Mouse (Mus musculus): ENCODE data around the gene Ubb. TPM values are rescaled to one million over a fixed set of nuclear protein-coding genes. Genes with fewer than 3 reads are reported as not detected.

Ubb gene
- polyA plus RNA-seq (2014; fragmentation: Illumina TruSeq; extraction: RNeasy Lipid Tissue Mini Kit (QIAGEN cat#74804); ENCODE audit: low read depth, low replicate concordance), result 1,871 TPM

DNA sequence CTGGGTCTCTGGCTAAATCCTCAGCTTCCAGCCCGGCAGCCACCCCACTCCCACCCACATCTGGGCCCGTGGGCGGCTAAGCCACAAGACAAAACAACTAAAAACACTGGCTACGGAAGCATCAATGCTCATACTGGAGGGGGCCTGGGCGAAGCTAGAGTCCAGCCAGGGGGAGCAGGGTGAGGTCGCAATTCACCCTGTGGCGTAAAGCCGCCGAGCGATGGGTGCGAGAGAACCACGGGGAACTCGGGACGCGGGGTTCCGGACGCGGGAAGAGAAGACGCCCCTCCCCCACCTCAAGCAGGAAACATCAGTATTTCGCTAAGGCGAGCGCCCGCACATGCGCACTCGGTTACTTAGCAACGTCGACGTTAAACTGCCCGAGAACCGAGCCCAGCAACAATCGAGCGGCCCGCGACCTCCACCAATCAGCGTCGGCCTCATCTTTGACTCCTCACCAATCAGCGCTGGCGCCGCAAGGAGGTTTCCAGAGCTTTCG lies at the start of gene Ubb:
TSS of gene Ubb (plus strand) at position 445 of the 499 bp plus-strand sequence.

DNA sequence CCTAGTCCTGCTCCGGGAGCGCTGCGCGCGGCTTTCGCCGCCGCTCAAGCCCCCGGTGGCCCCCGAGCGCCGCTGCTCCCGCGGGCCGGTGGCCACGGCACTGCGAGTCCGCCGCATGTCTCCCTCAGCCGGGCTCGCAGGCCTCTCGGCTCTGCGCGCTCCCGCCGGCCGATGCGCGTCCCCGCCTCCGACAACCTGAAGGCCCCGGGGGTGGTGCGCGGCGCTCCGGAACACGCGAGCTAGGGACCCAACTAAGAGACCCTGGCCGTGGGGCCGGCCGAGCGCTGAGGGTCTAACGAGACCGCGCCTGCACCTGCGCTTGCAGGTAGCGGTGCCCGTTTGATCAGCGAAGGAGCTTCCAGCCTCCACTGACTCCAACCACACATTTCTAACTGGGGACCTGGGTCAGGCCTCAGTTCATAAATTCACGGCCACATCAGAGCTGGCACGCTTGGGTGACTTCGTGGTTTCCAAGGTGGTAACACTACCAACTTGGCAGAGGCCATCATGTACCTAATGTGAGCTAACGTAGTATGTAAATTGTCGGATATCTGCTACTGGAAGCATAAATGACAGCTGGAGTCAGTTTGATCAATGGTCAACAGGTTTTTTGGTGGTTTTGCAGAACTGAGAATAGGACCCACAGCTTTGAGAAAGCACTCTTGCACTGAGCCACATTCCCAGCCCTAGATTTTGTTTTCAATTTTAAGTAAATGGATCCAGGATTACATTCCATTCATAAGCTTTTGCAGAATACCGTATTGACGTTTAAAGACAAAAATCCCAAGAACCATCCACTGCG lies 11.7 kb upstream of the Ubb start, which contains the start of gene Cenpv:
TSS of gene Cenpv (minus strand) at position 173 of the 802 bp plus-strand sequence.

DNA sequence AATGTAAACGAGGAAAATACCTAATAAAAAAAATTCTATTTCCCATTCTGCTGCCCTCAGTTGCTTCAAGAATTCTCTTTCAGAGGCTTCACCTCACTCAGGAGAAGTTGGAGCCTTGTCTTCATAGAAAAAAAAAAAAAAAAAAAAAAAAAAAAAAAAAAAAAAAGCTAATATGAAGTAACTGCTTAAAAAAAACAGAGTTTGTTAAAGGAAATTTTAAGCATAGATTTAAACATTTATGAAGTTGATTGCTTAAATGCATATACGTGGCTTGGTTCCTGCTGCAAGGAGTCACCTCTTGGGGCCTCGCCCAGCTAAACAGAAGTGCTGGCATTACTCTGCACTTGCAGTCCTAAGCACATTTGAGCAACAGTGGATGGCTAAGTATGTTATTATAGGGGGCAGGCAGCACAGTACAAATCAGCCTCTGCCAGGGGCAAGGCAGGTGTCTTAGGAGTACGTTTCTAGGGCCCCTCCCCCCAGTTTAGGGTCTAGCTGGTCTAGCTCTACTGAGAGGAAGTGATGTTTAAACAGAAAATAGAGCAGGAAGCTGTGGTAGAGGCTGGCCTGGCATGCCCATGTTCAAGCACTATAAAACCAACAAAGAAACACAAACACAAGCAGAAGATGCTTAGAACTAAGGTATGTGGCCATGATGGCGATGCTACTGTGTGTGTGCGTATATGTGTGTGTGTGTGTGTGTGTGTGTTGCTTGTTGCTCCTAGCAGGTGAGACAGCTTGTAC lies 23.2 kb downstream of the Ubb start, which contains the start of gene Trpv2:
TSS of gene Trpv2 (plus strand) at position 528 of the 744 bp plus-strand sequence.

Other genes with a start within 250 kb of the Ubb start
- gene Pigl, start 92.7 kb upstream of the Ubb start, polyA plus RNA-seq (2014; fragmentation: Illumina TruSeq; extraction: RNeasy Lipid Tissue Mini Kit (QIAGEN cat#74804); ENCODE audit: low read depth, low replicate concordance), result 11.2 TPM
- 102 TPM for gene Ncor1, start 92.6 kb upstream of the Ubb start, polyA plus RNA-seq (2014; fragmentation: Illumina TruSeq; extraction: RNeasy Lipid Tissue Mini Kit (QIAGEN cat#74804); ENCODE audit: low read depth, low replicate concordance)
- gene Cenpv, start 11.9 kb upstream of the Ubb start, polyA plus RNA-seq (2014; fragmentation: Illumina TruSeq; extraction: RNeasy Lipid Tissue Mini Kit (QIAGEN cat#74804); ENCODE audit: low read depth, low replicate concordance), result 33.3 TPM
- gene Trpv2, start 23.3 kb downstream of the Ubb start, polyA plus RNA-seq (2014; fragmentation: Illumina TruSeq; extraction: RNeasy Lipid Tissue Mini Kit (QIAGEN cat#74804); ENCODE audit: low read depth, low replicate concordance), result 8.3 TPM
- gene Lrrc75a, start 97.4 kb downstream of the Ubb start, polyA plus RNA-seq (2014; fragmentation: Illumina TruSeq; extraction: RNeasy Lipid Tissue Mini Kit (QIAGEN cat#74804); ENCODE audit: low read depth, low replicate concordance), result 8.2 TPM
- 53.6 TPM for gene Mmgt2, start 97.5 kb downstream of the Ubb start, polyA plus RNA-seq (2014; fragmentation: Illumina TruSeq; extraction: RNeasy Lipid Tissue Mini Kit (QIAGEN cat#74804); ENCODE audit: low read depth, low replicate concordance)
- gene Zfp287, start 180.7 kb downstream of the Ubb start, polyA plus RNA-seq (2014; fragmentation: Illumina TruSeq; extraction: RNeasy Lipid Tissue Mini Kit (QIAGEN cat#74804); ENCODE audit: low read depth, low replicate concordance), result 2.7 TPM
- not detected for gene Gm10428, start 201.9 kb downstream of the Ubb start, polyA plus RNA-seq (2014; fragmentation: Illumina TruSeq; extraction: RNeasy Lipid Tissue Mini Kit (QIAGEN cat#74804); ENCODE audit: low read depth, low replicate concordance)
- 2.2 TPM for gene Zfp286, start 238.3 kb downstream of the Ubb start, polyA plus RNA-seq (2014; fragmentation: Illumina TruSeq; extraction: RNeasy Lipid Tissue Mini Kit (QIAGEN cat#74804); ENCODE audit: low read depth, low replicate concordance)